ENCODE assay signal across 9 mouse cellular contexts in genomic region chr13:49480551-49480950, GRCm38 (mm10). TPM values are rescaled to one million over a fixed set of nuclear protein-coding genes. Genes with fewer than 3 reads are reported as not detected.
A peak's percentile ranks its signal among the peaks of the same experiment; 100 is the strongest.
DNase-seq lines count a peak whose midpoint lies in the region; ATAC-seq and TF ChIP-seq lines count a peak whose summit lies in the region.
"Had no signal": no experiment of that assay in that cellular context is flagged by ENCODE, and none has a peak within 500 bp of the region (broad histone marks: within the 10 kb centered on the region; RNA-seq: fewer than 3 reads in every experiment).

No protein-coding gene starts in this region.

- peak; percentile 34 for DNase-seq in layer of hippocampus, adult 11-12 months (ENCODE audit: low spot score)
- no peak for DNase-seq in layer of hippocampus, postnatal 14 days (ENCODE audit: low spot score in 2 of 2)
- DNase-seq in cerebellum, adult 2 months: peak; percentile 47 to 62
- peak; percentile 53 for DNase-seq in lung, postnatal 36 days
- no peak for DNase-seq in midbrain, embryonic 11.5 days (ENCODE audit: low spot score, missing footprints)
- DNase-seq: thymus, postnatal 36 days had no signal

- TF ChIP-seq CTCF in cerebellum, adult 2 months (IDR thresholded peaks at IDR 0.05; ENCODE audit: borderline replicate concordance, insufficient read depth, low read depth, low read length): no peak

- 14% methylated on average over 5 of the region's 5 CpGs for WGBS in cerebellum, adult 2 months
- 40% methylated on average over 5 of the region's 5 CpGs for WGBS in forebrain, embryonic 15.5 days
- WGBS in midbrain, embryonic 11.5 days: 85% methylated on average over 5 of the region's 5 CpGs

- H3K27ac ChIP-seq in cerebellum, adult 2 months (ENCODE audit: insufficient read depth, low read length): no peak overlapping the region
- 0 out of 2 replicates have a peak overlapping the region, but pooled peaks have one; percentile 19 for H3K27ac ChIP-seq in forebrain, embryonic 15.5 days (replicated peaks)
- H3K27ac ChIP-seq in midbrain, embryonic 11.5 days (ENCODE audit: low read depth, low read length): no peak overlapping the region

- no peak overlapping the region for H3K4me3 ChIP-seq in cerebellum, adult 2 months (replicated peaks; ENCODE audit: insufficient read depth, low read depth, low read length)
- no peak overlapping the region for H3K4me3 ChIP-seq in forebrain, embryonic 15.5 days
- H3K4me3 ChIP-seq in midbrain, embryonic 11.5 days (ENCODE audit: low read depth, low read length): no peak overlapping the region

- no peaks in the 10 kb centered on the region for H3K9me3 ChIP-seq in forebrain, embryonic 15.5 days
- no peaks in the 10 kb centered on the region for H3K9me3 ChIP-seq in midbrain, embryonic 11.5 days (ENCODE audit: control insufficient read depth, low read length)

- no peak overlapping the region for H3K4me2 ChIP-seq in forebrain, embryonic 15.5 days (replicated peaks)
- H3K4me2 ChIP-seq in midbrain, embryonic 11.5 days: no peak overlapping the region

- H3K4me1 ChIP-seq in cerebellum, adult 2 months (ENCODE audit: control insufficient read depth, insufficient read depth, low read length): peaks cover 3% of the 10 kb centered on the region
- peaks cover 14% of the 10 kb centered on the region for H3K4me1 ChIP-seq in forebrain, embryonic 15.5 days
- no peaks in the 10 kb centered on the region for H3K4me1 ChIP-seq in midbrain, embryonic 11.5 days (ENCODE audit: control insufficient read depth, insufficient read depth, low read length)

- H3K36me3 ChIP-seq in forebrain, embryonic 15.5 days: no peaks in the 10 kb centered on the region
- no peaks in the 10 kb centered on the region for H3K36me3 ChIP-seq in midbrain, embryonic 11.5 days (ENCODE audit: control insufficient read depth, insufficient read depth, low read length)

- no peak for TF ChIP-seq POLR2A in cerebellum, adult 2 months (IDR thresholded peaks at IDR 0.05; ENCODE audit: borderline replicate concordance, insufficient read depth, low read length)

- no peak overlapping the region for H3K9ac ChIP-seq in forebrain, embryonic 15.5 days (replicated peaks)
- no peak overlapping the region for H3K9ac ChIP-seq in midbrain, embryonic 11.5 days (ENCODE audit: low read length)

- H3K27me3 ChIP-seq in cerebellum, adult 2 months (ENCODE audit: control insufficient read depth, insufficient read depth, low read length): no peaks in the 10 kb centered on the region
- no peaks in the 10 kb centered on the region for H3K27me3 ChIP-seq in forebrain, embryonic 15.5 days
- H3K27me3 ChIP-seq in midbrain, embryonic 11.5 days (ENCODE audit: control insufficient read depth, insufficient read depth, low read length): no peaks in the 10 kb centered on the region

- no peak for ATAC-seq in forebrain, embryonic 15.5 days (replicated peaks)
- ATAC-seq in CD4-positive, CD25-positive, alpha-beta regulatory T cell, adult 4 months: no peak
- no peak for ATAC-seq in midbrain, embryonic 11.5 days (ENCODE audit: low FRiP score)

RNA-seq across cellular contexts. Expression of gene Tes3-ps, which starts 12.6 kb away (rescaled TPM):
- total RNA-seq in layer of hippocampus, postnatal 14 days (2021): 1 to 10 TPM; 2.0 to 2.2 TPM
- polyA plus RNA-seq in cerebellum, adult 2 months (2012; rRNA removed): 0.39 and 0.40 TPM in 2 replicates
- polyA plus RNA-seq in forebrain, embryonic 15.5 days (2015; fragmentation: Nextera tagmentation; extraction: Ambion mirVana): 0.59 and 0.65 TPM in 2 replicates
- 1 to 10 TPM; 5.2 to 8.4 TPM for polyA plus RNA-seq in CD4-positive, CD25-positive, alpha-beta regulatory T cell, adult 4 months (2017; shearing (Covaris generic))
- 0.61 and 0.62 TPM in 2 replicates for polyA plus RNA-seq in midbrain, embryonic 11.5 days (2014; fragmentation: Nextera tagmentation; extraction: Ambion mirVana)
- polyA plus RNA-seq: gonadal fat pad, adult 2 months had no signal

RNA-seq across cellular contexts. Expression of gene Ecm2, which starts 24.1 kb away (rescaled TPM):
- total RNA-seq in layer of hippocampus, postnatal 14 days (2021): 1 to 10 TPM; 3.6 to 6.1 TPM
- polyA plus RNA-seq in cerebellum, adult 2 months (2012; rRNA removed): 4.3 and 5.1 TPM in 2 replicates
- 1.4 and 2.1 TPM in 2 replicates for polyA plus RNA-seq in forebrain, embryonic 15.5 days (2015; fragmentation: Nextera tagmentation; extraction: Ambion mirVana)
- polyA plus RNA-seq in CD4-positive, CD25-positive, alpha-beta regulatory T cell, adult 4 months (2017; shearing (Covaris generic)): under 1 TPM; 0.05 to 0.14 TPM
- polyA plus RNA-seq in midbrain, embryonic 11.5 days (2014; fragmentation: Nextera tagmentation; extraction: Ambion mirVana): 0.55 and 1.2 TPM in 2 replicates

RNA-seq across cellular contexts. Expression of gene Ippk, which starts 59.5 kb away (rescaled TPM):
- 10 to 100 TPM; 21.7 to 22.1 TPM for total RNA-seq in layer of hippocampus, postnatal 14 days (2021)
- polyA plus RNA-seq in cerebellum, adult 2 months (2012; rRNA removed): 11.3 and 12.8 TPM in 2 replicates
- polyA plus RNA-seq in forebrain, embryonic 15.5 days (2015; fragmentation: Nextera tagmentation; extraction: Ambion mirVana): 15.1 and 15.9 TPM in 2 replicates
- polyA plus RNA-seq in CD4-positive, CD25-positive, alpha-beta regulatory T cell, adult 4 months (2017; shearing (Covaris generic)): 1 to 10 TPM; 3.9 to 7.1 TPM
- 13.7 and 18.3 TPM in 2 replicates for polyA plus RNA-seq in midbrain, embryonic 11.5 days (2014; fragmentation: Nextera tagmentation; extraction: Ambion mirVana)

Comparison
In these comparisons a context has a peak if more than half of its experiments do, and no peak if none do; other contexts are left out.
1. DNase-seq: peak in layer of hippocampus, adult 11-12 months (single experiment), cerebellum, adult 2 months (2 of 2) and lung, postnatal 36 days (single experiment); none in layer of hippocampus, postnatal 14 days (0 of 2) and midbrain, embryonic 11.5 days (single experiment).